Mouse (Mus musculus) R1 (cell line): Measurements from ENCODE around the gene Gm26566.
A peak's percentile ranks its signal among the peaks of the same experiment; 100 is the strongest.

Experiments
- DNase-seq: peaks from one replicate; pipeline ENCODE4 v3.0.0-alpha.2; 2018; ENCODE audit warnings: low read depth, low spot score

Gene Gm26566

GRCm38 (mm10) chr4:88721791-88722721, at the start of gene Gm26566, which contains the start of gene Klhl9:
Gm26566 (plus strand) TSS chr4:88721805.
Klhl9 (minus strand) TSS chr4:88722465.
- peak; percentile 90 for DNase-seq

- DNase-seq, result no peak
Measured at GRCm38 (mm10) chr4:88676824-88677223, 44.8 kb upstream of the Gm26566 start, which contains the start of gene Ifna16. Ifna16 (minus strand) TSS chr4:88676924.

- peak; percentile 21 for DNase-seq
Measured at GRCm38 (mm10) chr4:88680362-88680761, 41.2 kb upstream of the Gm26566 start.

- DNase-seq, result no peak
Measured at GRCm38 (mm10) chr4:88681353-88681752, 40.3 kb upstream of the Gm26566 start.

- DNase-seq, result no peak
Measured at GRCm38 (mm10) chr4:88683812-88684211, 37.8 kb upstream of the Gm26566 start, which contains the start of gene Ifna2. Ifna2 (minus strand) TSS chr4:88683912.

GRCm38 (mm10) chr4:88691259-88691658, 30.3 kb upstream of the Gm26566 start, which contains the start of gene Ifnab:
Ifnab (minus strand) TSS chr4:88691359.
- DNase-seq, result no peak

- DNase-seq, result no peak
Measured at GRCm38 (mm10) chr4:88692537-88692936, 29.1 kb upstream of the Gm26566 start.

- DNase-seq, result no peak
Measured at GRCm38 (mm10) chr4:88693392-88693791, 28.2 kb upstream of the Gm26566 start.

- peak; percentile 65 for DNase-seq
Measured at GRCm38 (mm10) chr4:88696237-88696884, 25.2 kb upstream of the Gm26566 start.

- DNase-seq, result no peak
Measured at GRCm38 (mm10) chr4:88697108-88697507, 24.5 kb upstream of the Gm26566 start.

GRCm38 (mm10) chr4:88697753-88698152, 23.9 kb upstream of the Gm26566 start:
- no peak for DNase-seq

GRCm38 (mm10) chr4:88698781-88699180, 22.8 kb upstream of the Gm26566 start:
- no peak for DNase-seq

GRCm38 (mm10) chr4:88699301-88699700, 22.3 kb upstream of the Gm26566 start:
- no peak for DNase-seq

- no peak for DNase-seq
Measured at GRCm38 (mm10) chr4:88705924-88706323, 15.7 kb upstream of the Gm26566 start.

- no peak for DNase-seq
Measured at GRCm38 (mm10) chr4:88707128-88707826, 14.3 kb upstream of the Gm26566 start.

GRCm38 (mm10) chr4:88714281-88714680, 7.3 kb upstream of the Gm26566 start:
- DNase-seq, result no peak

GRCm38 (mm10) chr4:88715059-88715458, 6.5 kb upstream of the Gm26566 start:
- no peak for DNase-seq

GRCm38 (mm10) chr4:88718715-88719114, 2.9 kb upstream of the Gm26566 start:
- DNase-seq, result no peak

- DNase-seq, result no peak
Measured at GRCm38 (mm10) chr4:88723497-88724090, 2.0 kb downstream of the Gm26566 start.

GRCm38 (mm10) chr4:88726727-88727126, 5.1 kb downstream of the Gm26566 start:
- DNase-seq, result no peak

- no peak for DNase-seq
Measured at GRCm38 (mm10) chr4:88727324-88727723, 5.7 kb downstream of the Gm26566 start.
